Mouse (Mus musculus) WW6 (cell line): ENCODE data around the gene Pola2.
A peak's percentile ranks its signal among the peaks of the same experiment; 100 is the strongest.

Source experiments
- DNase-seq: peaks from one replicate; pipeline ENCODE4 v3.0.0-alpha.2; 2013; ENCODE audit warnings: low read depth, low spot score

Gene Pola2

GRCm38 (mm10) chr19:5965280-5965679 is 1.3 kb upstream of the Pola2 start:
- DNase-seq: peak; percentile 49

DNA sequence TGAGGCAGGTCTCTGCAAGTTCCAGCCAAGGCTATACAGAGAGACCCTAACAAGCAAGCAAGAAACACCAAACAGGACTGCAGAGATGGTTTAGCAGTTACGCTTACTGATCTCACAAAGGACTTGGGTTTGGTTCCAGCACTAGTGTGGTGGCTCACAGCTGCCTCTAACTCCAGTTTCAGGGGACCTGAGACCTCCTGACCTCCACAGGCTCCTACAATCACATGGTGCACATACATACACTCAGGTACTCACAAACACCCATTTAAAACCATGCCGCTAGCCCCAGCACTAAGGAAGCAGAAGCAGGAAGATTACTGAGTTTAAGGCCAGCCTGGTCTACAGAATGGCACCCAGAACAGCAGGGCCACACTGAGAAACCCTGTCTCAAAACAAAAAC is 802 bp upstream of the Pola2 start:
- DNase-seq: no peak

DNA sequence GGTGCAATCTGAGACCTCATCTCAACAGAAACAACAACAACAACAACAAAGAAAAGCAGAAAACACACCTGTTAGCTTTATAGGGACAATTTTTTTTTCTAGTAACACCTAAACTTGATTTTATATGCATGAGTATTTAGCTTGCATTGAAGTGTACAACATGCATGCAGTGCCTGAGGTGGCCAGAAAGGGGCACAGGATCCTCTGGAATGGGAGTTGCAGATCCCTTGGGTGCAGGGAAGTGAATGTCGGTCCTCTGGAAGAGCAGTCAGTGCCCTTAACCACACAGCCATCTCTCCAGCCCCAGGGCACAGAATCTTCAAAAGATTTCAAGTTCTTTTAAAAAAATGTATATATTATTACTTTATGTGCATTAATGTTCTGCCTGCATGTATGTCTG is 1.4 kb downstream of the Pola2 start:
- DNase-seq: no peak

DNA sequence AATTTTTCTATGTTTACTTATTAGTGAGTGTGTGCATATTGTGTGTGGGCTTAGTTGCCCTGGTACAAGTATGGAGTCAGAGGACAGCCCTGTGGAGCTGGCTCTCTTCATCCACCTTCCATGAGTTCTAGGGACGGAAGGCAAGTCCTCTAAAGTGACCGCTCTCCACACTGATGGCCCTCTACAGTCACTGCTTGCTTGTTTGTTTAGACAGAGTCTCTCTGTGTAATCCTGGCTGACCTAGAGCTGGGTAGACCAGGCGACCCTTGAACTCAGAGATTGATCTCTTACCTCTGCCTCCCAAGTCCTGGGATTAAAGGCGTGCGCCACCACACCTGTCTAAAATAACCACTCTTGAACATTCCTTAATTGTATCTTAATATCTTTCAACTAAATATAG is 6.6 kb downstream of the Pola2 start:
- no peak for DNase-seq

DNA sequence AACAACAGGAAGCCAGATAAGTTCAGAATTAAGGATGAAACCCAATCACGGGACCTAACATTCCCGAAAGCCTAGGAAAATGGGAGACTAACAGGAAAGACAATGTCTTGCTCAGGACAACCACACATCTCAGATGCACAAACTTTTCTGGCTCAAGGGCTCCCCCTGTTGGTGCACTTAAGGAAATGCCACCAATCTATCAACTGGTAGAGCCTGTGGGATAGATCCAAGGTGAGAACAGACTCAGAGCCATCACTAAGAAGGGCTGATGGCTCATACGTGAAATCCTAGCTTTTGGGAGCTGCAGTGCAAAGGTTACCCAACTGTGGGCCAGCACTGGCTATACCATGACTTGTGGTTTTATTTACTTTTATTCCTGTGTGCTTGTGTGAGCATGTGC is 7.3 kb downstream of the Pola2 start:
- no peak for DNase-seq

DNA sequence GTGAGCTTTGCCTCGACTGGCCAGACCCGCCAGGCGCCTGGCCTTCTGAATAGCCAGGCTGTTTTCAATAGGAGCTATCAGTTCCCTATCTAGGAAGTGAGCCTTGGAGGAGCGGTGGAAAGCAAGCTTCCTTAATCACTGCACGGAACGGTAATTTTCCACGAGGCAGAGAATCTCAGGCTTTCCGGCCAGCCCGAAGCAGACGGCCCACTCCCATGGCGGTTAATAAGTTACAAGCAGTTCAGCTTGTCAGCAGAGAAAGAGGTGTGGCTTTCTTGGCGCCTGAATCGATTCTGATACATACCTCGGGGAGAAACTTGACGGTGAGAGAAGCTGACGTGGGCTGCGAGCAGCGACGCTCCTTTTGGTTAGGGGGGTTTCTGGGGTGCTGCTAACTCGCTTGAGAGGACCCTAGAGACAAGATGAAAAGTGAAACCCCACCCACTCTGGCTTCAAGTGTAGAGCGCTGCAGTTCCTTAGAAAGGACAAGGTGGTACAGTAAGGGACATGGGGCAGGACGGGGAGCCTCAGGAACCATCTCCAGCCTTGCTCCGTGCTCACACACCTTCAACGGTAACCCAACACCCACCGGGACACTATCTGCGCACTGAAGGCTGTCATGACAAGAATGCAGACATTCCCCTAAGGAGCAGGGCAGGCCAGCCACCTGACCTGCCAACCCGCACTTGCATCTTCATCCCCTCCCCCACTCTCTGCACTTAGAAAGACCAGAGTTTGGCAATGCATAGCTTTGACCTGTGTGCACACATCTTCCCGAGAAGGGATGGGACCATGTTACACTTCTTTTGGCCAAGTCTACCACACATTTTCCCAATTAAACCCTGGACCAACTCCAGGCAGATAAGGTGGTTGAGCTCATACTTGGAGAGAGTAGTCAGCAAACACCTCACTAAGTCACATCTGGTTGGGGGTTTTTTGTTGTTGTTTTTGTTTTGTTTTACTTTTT is 8.0 kb downstream of the Pola2 start:
- DNase-seq: no peak

- no peak for DNase-seq
Measured at GRCm38 (mm10) chr19:5954936-5955335, 9.1 kb downstream of the Pola2 start.

DNA sequence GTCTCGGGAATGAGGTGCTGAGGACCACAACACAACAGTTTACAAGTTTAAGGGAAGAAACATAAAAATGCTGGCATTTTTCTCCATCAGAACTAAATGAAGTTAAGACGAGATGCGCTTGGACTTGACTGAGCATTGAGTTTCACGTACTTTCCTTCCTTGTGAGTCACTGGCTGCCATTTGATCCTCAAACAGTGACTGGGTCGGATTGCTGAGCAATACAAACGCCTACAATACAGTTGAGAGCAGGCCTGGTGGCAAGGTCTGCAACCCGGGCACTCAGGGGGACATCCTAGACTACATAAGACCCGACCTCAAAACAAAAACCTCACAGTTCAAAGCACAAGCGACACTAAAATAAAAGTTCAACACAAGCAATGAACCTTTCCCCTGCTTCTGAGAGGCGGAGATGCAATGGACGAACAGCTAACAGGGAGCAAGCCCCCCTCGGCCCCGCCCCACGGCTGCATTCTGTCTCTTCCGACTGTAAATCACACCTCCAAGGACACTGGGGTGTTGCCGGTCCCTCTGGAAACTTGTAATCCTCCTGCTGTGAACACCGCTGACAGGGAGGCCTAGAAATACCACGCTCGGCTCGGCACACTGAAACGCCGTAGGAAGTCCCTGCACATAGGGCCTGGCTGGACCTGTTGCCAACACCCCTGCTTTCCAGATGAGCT is 9.8 kb downstream of the Pola2 start:
- DNase-seq: no peak

DNA sequence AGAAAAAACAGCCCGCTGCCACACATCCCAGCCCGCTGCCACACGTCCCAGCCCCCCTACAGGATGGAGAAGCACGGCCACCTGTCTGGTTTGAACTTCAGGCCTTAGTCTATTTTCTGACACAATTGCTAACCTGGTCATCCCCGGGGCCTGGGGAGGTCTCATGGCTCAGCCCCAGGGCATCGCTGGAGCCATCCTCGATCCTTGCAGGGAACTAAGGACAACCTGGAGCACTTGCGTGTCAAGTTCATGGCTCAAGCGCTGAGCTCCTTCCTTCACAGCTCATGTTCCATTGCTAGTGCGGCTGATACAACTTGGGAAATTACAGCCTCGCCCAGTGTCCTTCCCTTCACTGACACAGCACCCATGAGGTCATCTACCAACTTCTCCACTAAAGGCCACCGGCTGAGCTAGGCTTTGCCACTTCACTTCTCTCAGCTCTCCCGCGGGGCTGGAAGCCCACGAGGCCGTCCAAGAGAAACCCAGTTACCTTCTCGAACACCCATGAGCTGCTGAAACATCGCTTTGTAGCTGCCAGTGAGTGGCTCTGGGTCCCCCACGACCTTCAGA is 10.7 kb downstream of the Pola2 start:
- DNase-seq: no peak

DNA sequence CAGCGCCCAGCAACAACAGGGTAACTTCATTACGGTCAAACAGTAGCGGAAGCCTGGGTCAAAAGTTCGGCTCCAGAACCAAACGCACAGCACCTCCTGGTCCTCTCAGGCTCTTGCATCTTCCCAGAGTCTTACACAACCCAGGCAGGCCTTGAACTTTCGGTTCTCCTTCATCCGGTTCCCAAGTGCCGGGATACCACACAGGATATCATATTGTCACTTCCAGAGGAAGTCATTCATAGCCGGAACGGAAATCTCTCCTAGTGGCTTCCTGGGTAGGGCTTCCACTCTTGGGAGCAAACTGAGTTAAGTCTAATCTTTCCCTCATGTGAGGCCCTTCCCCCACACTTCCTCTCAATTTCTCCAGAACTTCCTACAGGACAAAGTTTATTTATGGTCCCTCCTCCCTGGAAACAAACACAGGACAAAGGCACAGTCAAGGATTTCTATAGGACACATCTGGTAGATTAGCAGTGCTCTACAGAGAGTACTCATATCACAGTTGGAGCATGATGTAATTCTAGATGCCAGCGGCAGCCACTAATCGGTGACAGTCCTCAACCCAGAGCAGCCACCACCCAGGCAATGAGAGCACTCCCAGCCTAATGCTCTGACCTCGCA is 11.8 kb downstream of the Pola2 start:
- no peak for DNase-seq

GRCm38 (mm10) chr19:5951631-5952030 is 12.4 kb downstream of the Pola2 start:
- no peak for DNase-seq

- no peak for DNase-seq
Measured at GRCm38 (mm10) chr19:5950218-5950617, 13.8 kb downstream of the Pola2 start.

GRCm38 (mm10) chr19:5945891-5946290 is 18.1 kb downstream of the Pola2 start:
- DNase-seq: no peak

DNA sequence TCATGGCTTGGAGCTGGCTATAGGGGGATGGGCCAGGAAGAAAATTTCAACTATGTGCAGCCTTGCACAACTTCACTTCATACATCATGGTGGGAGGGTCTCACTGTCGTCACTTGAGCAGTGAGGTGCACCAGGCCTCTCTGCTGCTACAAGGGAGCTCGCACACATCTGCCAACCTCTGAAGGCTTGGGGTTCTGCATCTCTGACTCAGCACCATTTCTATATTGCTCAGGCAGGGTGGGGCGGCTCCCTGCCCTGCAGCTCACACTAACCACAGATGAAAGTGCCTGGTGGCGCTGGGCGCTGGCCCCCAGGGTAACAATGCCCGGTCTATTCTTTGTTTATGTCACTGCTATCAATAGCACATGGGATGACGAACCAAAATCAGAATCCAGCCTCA is 19.0 kb downstream of the Pola2 start:
- DNase-seq: no peak

DNA sequence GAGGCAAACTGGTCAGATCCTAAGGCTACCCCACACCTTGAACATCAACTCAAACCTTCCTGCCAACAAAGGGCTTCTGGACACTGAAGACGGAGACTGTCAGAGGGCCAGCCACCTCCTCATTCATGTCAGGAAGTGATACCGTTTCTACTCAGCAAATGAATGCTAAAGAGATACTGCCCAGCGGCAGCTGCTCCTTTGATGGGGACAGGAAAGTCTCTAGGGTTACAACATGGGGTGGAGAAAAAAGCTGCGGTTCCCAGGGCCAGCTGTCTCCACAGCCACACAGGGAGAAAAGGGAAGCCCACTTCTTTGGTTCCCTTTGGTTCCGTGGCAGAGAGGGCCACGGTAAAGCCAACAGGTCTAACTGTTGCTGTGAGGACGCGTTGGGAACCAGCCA is 19.9 kb downstream of the Pola2 start:
- no peak for DNase-seq

DNA sequence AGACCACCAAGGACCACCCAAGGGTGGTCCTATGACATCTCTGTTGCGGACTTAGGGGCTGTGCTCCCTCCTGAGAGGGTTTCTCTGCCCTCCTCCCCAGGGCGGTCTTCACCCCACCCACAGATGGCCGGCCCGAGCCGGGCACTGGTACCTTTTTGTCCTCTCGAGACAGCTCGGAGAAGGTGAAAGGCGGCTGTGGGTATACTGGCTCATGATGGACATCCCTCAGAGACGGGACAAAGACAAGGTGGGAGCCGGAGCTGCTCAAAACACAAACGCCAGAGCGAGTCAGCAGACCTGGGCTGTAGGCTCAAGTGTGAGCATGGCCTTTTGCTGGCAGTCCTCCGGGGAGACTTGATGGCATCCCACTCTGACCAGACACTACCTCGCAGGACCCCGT is 20.6 kb downstream of the Pola2 start:
- DNase-seq: no peak

DNA sequence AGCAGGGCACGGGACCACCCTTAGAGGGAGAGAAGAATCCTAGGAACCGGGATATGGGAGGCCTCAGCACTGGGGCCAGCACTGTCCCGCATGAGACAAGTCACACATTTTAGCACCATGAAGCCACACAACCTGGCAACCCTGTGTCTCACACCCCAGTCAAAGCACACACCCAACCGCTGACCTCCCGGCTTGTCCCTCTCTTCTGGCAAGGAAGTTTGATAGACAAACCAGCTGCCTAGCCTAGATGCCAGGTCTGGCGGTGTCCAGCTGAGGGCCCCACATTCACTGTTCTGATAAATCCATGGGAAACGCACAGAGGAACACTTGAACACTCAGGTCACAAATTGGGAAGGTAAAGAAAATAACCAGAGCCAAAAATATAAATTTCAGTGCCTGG is 21.4 kb downstream of the Pola2 start:
- no peak for DNase-seq

DNA sequence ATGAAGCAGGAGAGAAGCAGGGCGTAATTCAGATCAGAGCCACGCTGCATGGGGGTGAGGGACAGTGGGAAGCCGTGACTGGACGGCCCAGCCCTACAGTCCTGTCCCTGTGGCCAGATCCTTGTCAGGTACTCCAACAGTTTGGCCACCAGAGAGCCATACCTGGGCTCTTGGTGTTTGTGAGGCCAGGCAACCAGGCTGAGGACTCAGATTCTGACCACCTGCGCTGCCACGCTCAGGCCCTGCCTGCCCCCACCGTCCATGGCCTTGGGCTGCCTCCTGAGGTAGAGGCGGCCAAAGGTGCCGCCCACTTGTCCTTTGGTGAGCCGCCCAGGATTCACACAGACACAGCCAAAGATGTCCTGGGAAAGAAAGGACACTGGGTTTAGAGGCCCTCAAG is 23.3 kb downstream of the Pola2 start:
- no peak for DNase-seq

- no peak for DNase-seq
Measured at GRCm38 (mm10) chr19:5940173-5940572, 23.8 kb downstream of the Pola2 start.

GRCm38 (mm10) chr19:5939715-5940114 is 24.3 kb downstream of the Pola2 start:
- DNase-seq: no peak

DNA sequence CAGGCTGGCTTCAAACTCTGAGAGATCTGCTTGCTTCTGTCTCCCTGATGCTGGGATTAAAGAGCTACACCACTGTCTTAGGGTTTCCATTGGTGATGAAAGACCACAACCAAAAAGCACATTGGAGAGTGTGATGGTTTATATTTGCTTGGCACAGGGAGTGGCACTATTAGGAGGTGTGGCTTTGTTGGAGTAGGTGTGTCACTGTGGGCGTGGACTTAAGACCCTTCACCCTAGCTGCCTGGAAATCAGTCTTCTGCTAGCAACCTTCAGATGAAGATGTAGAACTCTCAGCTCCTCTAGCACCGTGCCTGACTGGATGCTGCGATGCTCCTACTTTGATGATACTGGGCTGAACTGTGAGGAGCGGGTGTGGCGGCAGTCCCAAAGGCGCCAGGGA is 25.5 kb downstream of the Pola2 start:
- no peak for DNase-seq

- DNase-seq: no peak
Measured at GRCm38 (mm10) chr19:5937836-5938406, 26.1 kb downstream of the Pola2 start.
